Mouse (Mus musculus): ENCODE data around the gene Gm364. TPM values are rescaled to one million over a fixed set of nuclear protein-coding genes. Genes with fewer than 3 reads are reported as not detected.
A peak's percentile ranks its signal among the peaks of the same experiment; 100 is the strongest.

Gene Gm364
- polyA plus RNA-seq, 1 experiment from 2014 or later = not detected

DNA sequence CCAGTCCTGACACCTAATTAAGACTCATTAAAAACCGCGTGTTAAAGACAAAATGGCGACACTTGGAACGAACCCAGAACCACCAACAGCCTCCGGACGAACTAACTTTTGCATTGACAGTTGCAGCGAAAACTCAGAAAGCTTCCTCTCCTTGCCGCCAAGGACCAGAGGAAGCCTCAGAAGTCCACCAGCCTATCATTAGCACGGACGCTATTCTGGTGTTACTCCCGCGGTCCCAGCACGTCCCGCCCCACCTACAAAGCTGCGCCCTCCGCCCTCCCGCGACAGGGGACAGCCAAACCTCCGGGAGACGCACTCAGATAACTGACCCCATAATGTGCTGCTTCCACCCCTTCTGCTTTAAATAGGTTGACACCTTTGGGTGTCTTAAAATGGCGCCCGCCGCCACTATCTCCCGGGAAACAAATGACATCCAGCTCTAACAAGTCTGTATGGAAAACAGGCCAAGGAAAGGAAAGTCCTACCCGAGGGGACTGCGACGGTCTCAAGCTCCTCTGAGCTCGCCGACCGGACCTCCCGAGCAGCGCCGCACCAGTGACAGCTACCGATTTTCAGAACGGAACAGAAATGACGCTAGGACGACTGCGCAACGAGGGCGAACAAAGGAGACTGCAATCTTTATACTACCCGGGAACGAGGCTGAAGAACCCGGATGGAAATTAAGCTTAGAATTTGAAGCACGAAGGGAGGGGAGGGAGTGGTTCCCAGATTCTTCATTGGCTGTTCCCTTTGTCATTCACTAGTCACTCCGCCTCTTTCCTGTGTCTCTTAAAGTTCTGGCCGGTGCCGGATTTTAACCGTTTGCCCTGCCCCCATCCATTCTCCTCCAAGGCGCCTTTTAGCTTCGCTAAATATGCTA is 16.3 kb upstream of the Gm364 start, which contains the start of gene Rbmx:
Rbmx (minus strand) TSS at position 670 of the 880 bp plus-strand sequence.
- Histone ChIP-seq H3K36me3 (ENCODE audit: control insufficient read depth, insufficient read depth) (peaks cover 17% of the 10 kb centered on the region), H3K9ac (ENCODE audit: low read depth, low read length) (peak within 1 kb of the TSS; percentile 79), H3K4me2 (ENCODE audit: low read depth, low read length) (peak within 1 kb of the TSS; percentile 59), H3K4me3 (ENCODE audit: low read depth, low read length) (peak within 1 kb of the TSS; percentile 72), H3K27ac (ENCODE audit: low read length) (peak within 1 kb of the TSS; percentile 96), H3K4me1 (ENCODE audit: control insufficient read depth, low read depth, low read length) (no peaks in the 10 kb centered on the region; the same call in 1 of the 2 replicates), H3K9me3 (replicated peaks; ENCODE audit: control insufficient read depth, low read length) (no peaks in the 10 kb centered on the region), H3K27me3 (ENCODE audit: control insufficient read depth, insufficient read depth, low read depth, low read length) (no peaks in the 10 kb centered on the region)
- peak; percentile 92 for ATAC-seq (ENCODE audit: low read depth)
- 12% methylated on average over 50 of the region's 50 CpGs for WGBS (ENCODE audit: insufficient replicate concordance)

GRCm38 (mm10) chrX:57393412-57393811 is 15.5 kb upstream of the Gm364 start:
- H3K4me2 ChIP-seq (ENCODE audit: low read depth, low read length) = peak overlapping the region; percentile 59

GRCm38 (mm10) chrX:57401388-57401787 is 7.6 kb upstream of the Gm364 start:
- Histone ChIP-seq H3K27me3 (ENCODE audit: control insufficient read depth, insufficient read depth, low read depth, low read length) (no peaks in the 10 kb centered on the region), H3K36me3 (ENCODE audit: control insufficient read depth, insufficient read depth) (no peaks in the 10 kb centered on the region), H3K4me2 (ENCODE audit: low read depth, low read length) (no peak overlapping the region), H3K4me1 (ENCODE audit: control insufficient read depth, low read depth, low read length) (no peaks in the 10 kb centered on the region), H3K27ac (ENCODE audit: low read length) (no peak overlapping the region), H3K9ac (ENCODE audit: low read depth, low read length) (no peak overlapping the region), H3K9me3 (replicated peaks; ENCODE audit: control insufficient read depth, low read length) (no peaks in the 10 kb centered on the region), H3K4me3 (ENCODE audit: low read depth, low read length) (no peak overlapping the region)
- WGBS (ENCODE audit: insufficient replicate concordance) = 57% methylated on average over 1 of the region's 1 CpGs
- no peak for ATAC-seq (ENCODE audit: low read depth)

More at GRCm38 (mm10) chrX:57393412-57393811, 15.5 kb upstream of the Gm364 start:
- H3K4me3 ChIP-seq (ENCODE audit: low read depth, low read length) = peak overlapping the region; percentile 27; the same call in 1 of the 2 replicates
- no peak for ATAC-seq (ENCODE audit: low read depth)
- WGBS (ENCODE audit: insufficient replicate concordance) = 27% methylated on average over 7 of the region's 7 CpGs
- H3K4me1 ChIP-seq (ENCODE audit: control insufficient read depth, low read depth, low read length) = no peaks in the 10 kb centered on the region; the same call in 1 of the 2 replicates
- no peaks in the 10 kb centered on the region for H3K9me3 ChIP-seq (replicated peaks; ENCODE audit: control insufficient read depth, low read length)
- no peak overlapping the region for H3K27ac ChIP-seq (ENCODE audit: low read length)
- H3K36me3 ChIP-seq (ENCODE audit: control insufficient read depth, insufficient read depth) = peaks cover 14% of the 10 kb centered on the region
- H3K27me3 ChIP-seq (ENCODE audit: control insufficient read depth, insufficient read depth, low read depth, low read length) = no peaks in the 10 kb centered on the region
- H3K9ac ChIP-seq (ENCODE audit: low read depth, low read length) = no peak overlapping the region

- H3K9me3 ChIP-seq (replicated peaks; ENCODE audit: control insufficient read depth, low read length) = no peaks in the 10 kb centered on the region
- H3K4me3 ChIP-seq (ENCODE audit: low read depth, low read length) = no peak overlapping the region
- H3K27me3 ChIP-seq (ENCODE audit: control insufficient read depth, insufficient read depth, low read depth, low read length) = no peaks in the 10 kb centered on the region
- H3K4me2 ChIP-seq (ENCODE audit: low read depth, low read length) = no peak overlapping the region
- ATAC-seq (ENCODE audit: low read depth) = no peak
- H3K27ac ChIP-seq (ENCODE audit: low read length) = no peak overlapping the region
- no peaks in the 10 kb centered on the region for H3K4me1 ChIP-seq (ENCODE audit: control insufficient read depth, low read depth, low read length)
- no peak overlapping the region for H3K9ac ChIP-seq (ENCODE audit: low read depth, low read length)
- H3K36me3 ChIP-seq (ENCODE audit: control insufficient read depth, insufficient read depth) = no peaks in the 10 kb centered on the region
Observed at GRCm38 (mm10) chrX:57403651-57404050, 5.3 kb upstream of the Gm364 start.

DNA sequence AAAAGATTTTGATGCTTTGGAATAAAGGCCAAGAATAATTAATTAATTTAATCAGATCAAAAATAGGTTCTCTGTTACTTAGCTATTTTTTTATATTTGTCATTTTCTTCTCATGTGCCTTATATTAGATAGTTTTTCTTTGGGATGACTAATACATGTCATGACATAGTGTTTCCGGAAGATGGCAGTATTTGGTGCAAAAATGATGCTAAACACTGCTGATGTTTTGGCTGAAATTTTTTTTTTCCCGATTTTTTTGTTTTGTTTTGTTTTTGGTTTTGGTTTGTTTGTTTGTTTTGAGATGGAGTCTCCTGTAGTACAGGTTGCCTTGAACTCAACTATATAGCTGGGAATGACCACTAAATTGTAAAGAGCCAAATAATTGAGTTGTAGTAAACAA is 22.7 kb downstream of the Gm364 start:
- Histone ChIP-seq H3K9ac (ENCODE audit: low read depth, low read length) (no peak overlapping the region), H3K4me3 (ENCODE audit: low read depth, low read length) (no peak overlapping the region), H3K36me3 (ENCODE audit: control insufficient read depth, insufficient read depth) (no peaks in the 10 kb centered on the region), H3K27ac (ENCODE audit: low read length) (no peak overlapping the region), H3K27me3 (ENCODE audit: control insufficient read depth, insufficient read depth, low read depth, low read length) (no peaks in the 10 kb centered on the region), H3K4me2 (ENCODE audit: low read depth, low read length) (no peak overlapping the region), H3K4me1 (ENCODE audit: control insufficient read depth, low read depth, low read length) (no peaks in the 10 kb centered on the region), H3K9me3 (replicated peaks; ENCODE audit: control insufficient read depth, low read length) (no peaks in the 10 kb centered on the region)
- 4% methylated on average over 2 of the region's 2 CpGs for WGBS (ENCODE audit: insufficient replicate concordance)
- no peak for ATAC-seq (ENCODE audit: low read depth)

GRCm38 (mm10) chrX:57433897-57434296 is 24.9 kb downstream of the Gm364 start:
- H3K27ac ChIP-seq (ENCODE audit: low read length) = no peak overlapping the region
- WGBS (ENCODE audit: insufficient replicate concordance) = 67% methylated on average over 2 of the region's 2 CpGs
- H3K9ac ChIP-seq (ENCODE audit: low read depth, low read length) = no peak overlapping the region
- H3K4me3 ChIP-seq (ENCODE audit: low read depth, low read length) = no peak overlapping the region
- no peaks in the 10 kb centered on the region for H3K36me3 ChIP-seq (ENCODE audit: control insufficient read depth, insufficient read depth)
- H3K4me2 ChIP-seq (ENCODE audit: low read depth, low read length) = no peak overlapping the region
- H3K4me1 ChIP-seq (ENCODE audit: control insufficient read depth, low read depth, low read length) = no peaks in the 10 kb centered on the region
- no peaks in the 10 kb centered on the region for H3K27me3 ChIP-seq (ENCODE audit: control insufficient read depth, insufficient read depth, low read depth, low read length)
- ATAC-seq (ENCODE audit: low read depth) = no peak
- no peaks in the 10 kb centered on the region for H3K9me3 ChIP-seq (replicated peaks; ENCODE audit: control insufficient read depth, low read length)

DNA sequence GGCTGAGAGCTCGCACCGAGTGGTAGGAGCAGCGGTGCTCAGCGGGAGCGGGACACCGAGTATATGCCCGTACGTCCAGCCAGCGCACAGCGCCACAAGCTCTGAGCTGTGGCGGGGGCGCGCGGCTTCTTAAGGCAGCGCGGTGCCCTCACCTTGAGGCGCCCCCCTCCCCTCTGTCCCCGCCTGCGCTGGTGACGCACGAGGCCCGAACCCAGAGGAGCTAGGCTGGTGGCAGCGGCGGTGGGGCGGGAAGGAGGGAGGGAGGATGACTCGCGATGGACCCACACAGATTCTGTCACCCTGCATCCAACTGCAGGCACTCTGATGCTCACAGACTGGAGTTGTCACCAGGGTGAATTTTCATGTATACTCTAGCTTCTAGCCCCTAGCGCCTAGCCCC is 94.7 kb downstream of the Gm364 start, which contains the start of gene Gpr101:
Gpr101 (minus strand) TSS at position 124 of the 400 bp plus-strand sequence.
- Histone ChIP-seq H3K4me2 (ENCODE audit: low read depth, low read length) (no peak within 1 kb of the TSS), H3K36me3 (ENCODE audit: control insufficient read depth, insufficient read depth) (no peaks in the 10 kb centered on the region), H3K4me3 (ENCODE audit: low read depth, low read length) (no peak within 1 kb of the TSS), H3K27me3 (ENCODE audit: control insufficient read depth, insufficient read depth, low read depth, low read length) (peaks cover 13% of the 10 kb centered on the region), H3K4me1 (ENCODE audit: control insufficient read depth, low read depth, low read length) (no peaks in the 10 kb centered on the region), H3K27ac (ENCODE audit: low read length) (no peak within 1 kb of the TSS), H3K9ac (ENCODE audit: low read depth, low read length) (no peak within 1 kb of the TSS), H3K9me3 (replicated peaks; ENCODE audit: control insufficient read depth, low read length) (no peaks in the 10 kb centered on the region)
- WGBS (ENCODE audit: insufficient replicate concordance) = 11% methylated on average over 22 of the region's 28 CpGs
- ATAC-seq (ENCODE audit: low read depth) = no peak

- no peak overlapping the region for H3K4me2 ChIP-seq (ENCODE audit: low read depth, low read length)
- no peak overlapping the region for H3K27ac ChIP-seq (ENCODE audit: low read length)
- no peaks in the 10 kb centered on the region for H3K9me3 ChIP-seq (replicated peaks; ENCODE audit: control insufficient read depth, low read length)
- no peaks in the 10 kb centered on the region for H3K4me1 ChIP-seq (ENCODE audit: control insufficient read depth, low read depth, low read length)
- no peak overlapping the region for H3K4me3 ChIP-seq (ENCODE audit: low read depth, low read length)
- H3K36me3 ChIP-seq (ENCODE audit: control insufficient read depth, insufficient read depth) = no peaks in the 10 kb centered on the region
- H3K27me3 ChIP-seq (ENCODE audit: control insufficient read depth, insufficient read depth, low read depth, low read length) = peaks cover 13% of the 10 kb centered on the region
- WGBS (ENCODE audit: insufficient replicate concordance) = 17% methylated on average over 1 of the region's 1 CpGs
- ATAC-seq (ENCODE audit: low read depth) = no peak
- no peak overlapping the region for H3K9ac ChIP-seq (ENCODE audit: low read depth, low read length)
Observed at GRCm38 (mm10) chrX:57506247-57506646, 97.3 kb downstream of the Gm364 start.
